Mouse (Mus musculus) heart, embryonic 12.5 days (tissue): ENCODE results near the gene Ano10. TPM values are rescaled to one million over a fixed set of nuclear protein-coding genes. Genes with fewer than 3 reads are reported as not detected.

Source experiments
- ATAC-seq: fragments of 200-750 bp; cut with Nextera tagmentation; 2 replicates; pipeline ENCODE4 v1.8.0; 2017; ENCODE audit warnings: moderate TSS enrichment, moderate library complexity; ENCODE audit not compliant: insufficient number of reproducible peaks, low FRiP score
- H3K27ac ChIP-seq: fragments of 300-500 bp; sonication (generic); 2 replicates; pipeline ENCODE4 v1.5.1; 2016; ENCODE audit warnings: mild to moderate bottlenecking, moderate library complexity; ENCODE audit not compliant: poor library complexity, severe bottlenecking
- H3K27me3 ChIP-seq: fragments of 300-500 bp; sonication (generic); replicated peaks from 2 replicates; pipeline ENCODE4 v1.6.1; 2016; ENCODE audit warnings: mild to moderate bottlenecking, moderate library complexity
- H3K36me3 ChIP-seq: fragments of 300-500 bp; sonication (generic); 2 replicates; pipeline ENCODE4 v1.6.1; 2016; ENCODE audit warnings: mild to moderate bottlenecking, moderate library complexity
- H3K4me1 ChIP-seq: fragments of 300-500 bp; sonication (generic); replicated peaks from 2 replicates; pipeline ENCODE4 v1.6.1; 2016; ENCODE audit warnings: mild to moderate bottlenecking
- H3K4me2 ChIP-seq: fragments of 300-500 bp; sonication (generic); 2 replicates; pipeline ENCODE4 v1.6.1; 2016; ENCODE audit warnings: mild to moderate bottlenecking, moderate library complexity
- H3K4me3 ChIP-seq: fragments of 300-500 bp; sonication (generic); 2 replicates; pipeline ENCODE4 v1.5.1; 2016; ENCODE audit warnings: mild to moderate bottlenecking
- H3K9ac ChIP-seq: fragments of 300-500 bp; sonication (generic); 2 replicates; pipeline ENCODE4 v1.6.1; 2016; ENCODE audit warnings: mild to moderate bottlenecking, moderate library complexity
- H3K9me3 ChIP-seq: fragments of 300-500 bp; sonication (generic); replicated peaks from 2 replicates; pipeline ENCODE4 v1.6.1; 2016; ENCODE audit warnings: mild to moderate bottlenecking, moderate library complexity
- WGBS: fragments of 180-500 bp; shearing (Covaris S2); methylation state at CpG from one replicate; pipeline ENCODE4 v1.1.7; 2016; 5-methylcytosine and 5-hydroxymethylcytosine counted together
- polyA plus RNA-seq: library from polyadenylated mRNA; unstranded; fragments of >200 nt; fragmentation: Nextera tagmentation; extraction: Ambion mirVana; gene quantifications from 2 replicates; pipeline ENCODE4 v1.2.1, GENCODE M21; 2016

Ano10 gene
- polyA plus RNA-seq, 1 experiment from 2014 or later: 34.7 TPM

DNA sequence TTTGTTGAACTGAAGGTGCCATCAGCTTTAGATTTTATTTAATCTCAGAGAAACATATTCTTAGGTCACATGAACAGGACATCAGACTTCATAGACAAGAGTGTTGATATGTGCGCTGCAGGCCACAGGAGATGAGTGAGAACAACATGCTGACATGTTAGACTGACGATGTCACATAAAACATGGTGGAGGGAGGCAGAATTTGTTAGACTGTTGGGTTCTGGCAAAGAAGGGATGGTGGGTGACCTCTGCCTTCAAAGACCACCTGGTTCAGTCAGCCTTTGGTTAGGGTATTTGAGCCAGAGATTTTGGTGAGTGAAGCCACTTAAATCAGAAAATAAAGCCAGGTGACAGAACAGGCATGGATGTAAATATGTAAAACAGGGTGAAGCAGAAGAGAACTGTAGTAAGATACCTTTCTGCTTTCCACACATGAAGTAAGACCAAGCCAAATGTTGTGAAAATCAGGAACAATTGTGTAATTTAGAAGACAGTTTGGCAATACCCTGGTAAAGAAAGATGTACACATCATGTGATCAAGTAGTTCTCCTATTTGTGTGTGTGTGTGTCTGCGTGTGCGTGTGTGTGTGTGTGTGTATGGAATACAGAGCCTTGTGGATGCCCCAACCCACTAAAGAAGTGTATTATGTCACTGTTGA is 155.7 kb downstream of the Ano10 start:
- ATAC-seq: no peak
- Histone ChIP-seq H3K27me3 (no peaks in the 10 kb centered on the region), H3K36me3 (peaks cover 30% of the 10 kb centered on the region), H3K27ac (no peak overlapping the region), H3K9me3 (no peaks in the 10 kb centered on the region), H3K4me2 (no peak overlapping the region), H3K4me1 (peaks cover 56% of the 10 kb centered on the region), H3K9ac (no peak overlapping the region), H3K4me3 (no peak overlapping the region)
- 91% methylated on average over 4 of the region's 4 CpGs for WGBS

DNA sequence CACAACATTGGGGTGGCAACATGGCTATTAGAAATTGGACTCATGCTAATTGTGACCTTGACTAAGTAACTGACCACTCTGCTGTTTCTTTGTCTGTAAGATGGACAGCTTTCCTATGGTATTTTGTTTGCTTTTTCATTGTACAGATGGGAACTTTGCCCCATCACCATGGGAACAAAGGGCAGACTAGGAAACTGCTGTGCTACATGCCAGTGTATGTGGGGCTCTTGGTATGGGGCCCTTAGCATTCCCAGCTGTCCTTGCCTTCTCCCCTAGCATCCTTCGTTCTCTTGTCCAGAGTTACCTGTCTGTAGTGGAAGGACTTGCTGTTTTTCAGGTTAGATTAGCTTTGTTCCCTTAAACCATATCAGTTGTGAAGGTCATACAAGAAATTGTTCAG is 156.3 kb downstream of the Ano10 start:
- Histone ChIP-seq H3K27me3 (no peaks in the 10 kb centered on the region), H3K4me1 (peaks cover 52% of the 10 kb centered on the region), H3K36me3 (peaks cover 32% of the 10 kb centered on the region), H3K9ac (no peak overlapping the region), H3K9me3 (no peaks in the 10 kb centered on the region), H3K27ac (no peak overlapping the region), H3K4me2 (no peak overlapping the region), H3K4me3 (no peak overlapping the region)
- no peak for ATAC-seq
- WGBS: 91% methylated on average over 1 of the region's 1 CpGs

DNA sequence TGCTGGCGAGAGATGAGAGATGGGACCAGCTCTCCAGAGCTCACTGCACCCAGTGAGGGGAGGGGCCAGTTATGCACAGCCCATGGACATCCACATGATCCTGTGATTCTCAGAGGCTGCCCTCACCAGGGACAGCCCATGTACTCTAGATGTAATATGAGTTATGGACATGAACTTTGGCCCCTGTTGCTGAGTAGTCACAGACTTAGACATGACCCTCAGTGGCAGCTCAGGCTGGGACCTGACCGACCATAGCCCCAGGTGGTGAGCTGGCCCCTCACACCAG is 158.4 kb downstream of the Ano10 start:
- H3K4me3 ChIP-seq: no peak overlapping the region
- H3K27ac ChIP-seq: no peak overlapping the region
- peaks cover 45% of the 10 kb centered on the region for H3K4me1 ChIP-seq
- WGBS: 63% methylated on average over 2 of the region's 2 CpGs
- H3K36me3 ChIP-seq: peaks cover 33% of the 10 kb centered on the region
- ATAC-seq: peak; percentile 36; the same call in 1 of the 2 replicates
- H3K4me2 ChIP-seq: no peak overlapping the region
- no peaks in the 10 kb centered on the region for H3K27me3 ChIP-seq
- no peak overlapping the region for H3K9ac ChIP-seq
- no peaks in the 10 kb centered on the region for H3K9me3 ChIP-seq

DNA sequence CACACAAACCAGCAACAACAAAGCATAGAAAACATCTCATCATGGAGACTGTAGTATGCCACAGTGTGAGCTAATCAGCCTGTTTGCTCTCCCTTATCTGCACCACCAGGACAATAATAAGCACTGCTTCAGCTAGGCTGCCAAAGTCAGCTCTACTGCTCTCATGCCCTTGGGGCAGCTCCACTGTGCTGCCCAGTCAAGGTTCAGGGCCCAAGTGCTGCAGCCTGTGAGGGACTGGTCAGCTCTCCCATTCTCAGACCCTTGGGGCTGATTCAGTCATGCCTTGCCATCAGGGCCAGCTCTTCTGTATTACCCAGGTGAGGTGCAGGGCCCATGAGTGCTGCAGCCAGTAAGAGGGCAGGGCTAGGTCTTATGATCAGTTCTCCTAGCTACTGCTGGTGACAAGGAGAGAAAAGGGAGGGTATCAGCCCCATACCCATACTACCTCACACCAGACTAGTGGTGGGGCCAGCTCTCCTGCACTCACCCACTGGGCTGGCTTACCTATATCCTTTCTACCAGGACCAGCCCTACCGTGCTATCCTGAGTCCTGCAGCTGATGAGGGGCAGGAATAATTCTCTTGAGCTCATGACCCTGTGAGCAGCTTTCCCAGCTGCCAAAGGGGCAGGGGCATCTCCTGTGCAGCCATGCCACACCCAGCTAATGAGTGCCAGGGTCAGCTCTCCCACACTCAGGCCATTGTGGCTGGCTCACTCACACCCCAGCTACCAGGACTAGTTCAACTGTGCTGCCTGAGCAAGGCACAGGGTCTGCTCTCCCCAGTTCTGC is 158.9 kb downstream of the Ano10 start:
- no peaks in the 10 kb centered on the region for H3K9me3 ChIP-seq
- no peak overlapping the region for H3K9ac ChIP-seq
- no peaks in the 10 kb centered on the region for H3K27me3 ChIP-seq
- WGBS: 73% methylated on average over 1 of the region's 1 CpGs
- peaks cover 46% of the 10 kb centered on the region for H3K4me1 ChIP-seq
- no peak overlapping the region for H3K27ac ChIP-seq
- no peak overlapping the region for H3K4me3 ChIP-seq
- H3K4me2 ChIP-seq: no peak overlapping the region
- H3K36me3 ChIP-seq: peaks cover 33% of the 10 kb centered on the region
- ATAC-seq: peak; percentile 37; the same call in 1 of the 2 replicates

DNA sequence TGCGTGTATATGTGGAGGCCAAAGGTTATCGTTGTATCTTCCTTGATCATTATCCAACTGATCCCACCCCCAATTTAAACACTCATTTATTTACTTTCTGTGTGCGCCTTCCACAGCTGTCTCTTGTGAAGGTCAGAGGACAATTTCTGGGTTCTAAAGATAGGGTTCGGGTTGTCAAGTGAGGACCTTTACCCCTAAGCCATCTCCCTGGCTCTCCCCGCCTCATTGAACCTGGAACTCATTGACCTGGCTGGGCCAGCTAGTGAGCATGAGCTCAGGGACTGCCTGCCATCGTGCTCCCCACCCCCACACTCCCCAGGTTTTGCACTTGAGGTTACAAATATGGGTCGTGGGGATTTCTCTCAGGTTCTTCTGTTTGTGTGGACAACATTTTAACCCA is 162.1 kb downstream of the Ano10 start:
- no peaks in the 10 kb centered on the region for H3K27me3 ChIP-seq
- no peak overlapping the region for H3K27ac ChIP-seq
- peaks cover 45% of the 10 kb centered on the region for H3K4me1 ChIP-seq
- ATAC-seq: no peak
- H3K4me2 ChIP-seq: no peak overlapping the region
- WGBS: 85% methylated on average over 7 of the region's 7 CpGs
- H3K9ac ChIP-seq: no peak overlapping the region
- H3K4me3 ChIP-seq: no peak overlapping the region
- no peaks in the 10 kb centered on the region for H3K9me3 ChIP-seq
- H3K36me3 ChIP-seq: peaks cover 26% of the 10 kb centered on the region

DNA sequence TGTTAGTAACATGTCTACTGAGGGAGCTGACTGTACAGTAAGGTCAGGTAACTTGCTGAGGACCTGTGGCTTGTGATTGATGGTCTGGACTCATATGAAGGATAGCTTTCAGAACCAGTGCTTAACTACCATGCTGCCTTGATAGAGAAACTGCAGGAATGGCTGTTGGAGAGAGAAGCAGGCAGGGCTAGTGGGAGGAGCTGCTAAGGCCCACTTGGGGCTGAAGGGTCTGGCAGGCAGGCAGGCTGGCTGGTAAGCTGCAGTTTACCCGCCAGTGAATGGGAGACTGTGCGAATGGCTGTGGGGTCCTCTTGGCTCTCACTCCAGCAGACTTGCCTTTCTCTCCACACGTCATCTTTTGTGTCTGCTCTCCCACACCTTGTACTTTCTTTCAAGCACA is 163.6 kb downstream of the Ano10 start:
- Histone ChIP-seq H3K9me3 (no peaks in the 10 kb centered on the region), H3K4me1 (peaks cover 42% of the 10 kb centered on the region), H3K4me3 (no peak overlapping the region), H3K27me3 (no peaks in the 10 kb centered on the region), H3K4me2 (no peak overlapping the region), H3K27ac (no peak overlapping the region), H3K9ac (no peak overlapping the region), H3K36me3 (peaks cover 19% of the 10 kb centered on the region; the same call in 1 of the 2 replicates)
- WGBS: 34% methylated on average over 3 of the region's 3 CpGs
- ATAC-seq: no peak

DNA sequence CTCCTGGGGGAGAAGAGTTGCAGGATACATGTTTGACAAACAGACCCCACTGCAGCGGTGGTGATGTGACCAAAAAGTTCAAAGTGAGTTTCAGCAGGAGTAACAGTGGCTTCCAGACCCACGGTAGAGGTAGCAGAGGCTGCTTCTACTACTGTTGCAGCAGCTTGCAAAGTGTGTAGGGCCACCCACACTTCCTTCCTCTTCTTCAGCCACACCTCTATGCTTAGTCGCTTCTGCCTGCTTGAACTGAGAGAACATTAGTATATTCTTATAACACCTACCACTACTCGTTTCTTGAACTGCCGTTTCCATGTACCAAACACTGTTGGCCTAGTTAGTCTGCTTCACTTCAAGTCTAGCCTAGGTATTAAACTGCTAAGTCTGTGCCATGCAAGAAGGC is 165.5 kb downstream of the Ano10 start:
- Histone ChIP-seq H3K4me2 (no peak overlapping the region), H3K27me3 (no peaks in the 10 kb centered on the region), H3K9ac (no peak overlapping the region), H3K27ac (no peak overlapping the region), H3K9me3 (no peaks in the 10 kb centered on the region), H3K4me1 (peaks cover 33% of the 10 kb centered on the region), H3K36me3 (0 out of 2 replicates have a peak, but pooled peaks cover 12% of the 10 kb centered on the region), H3K4me3 (no peak overlapping the region)
- 58% methylated on average over 5 of the region's 5 CpGs for WGBS
- ATAC-seq: no peak

DNA sequence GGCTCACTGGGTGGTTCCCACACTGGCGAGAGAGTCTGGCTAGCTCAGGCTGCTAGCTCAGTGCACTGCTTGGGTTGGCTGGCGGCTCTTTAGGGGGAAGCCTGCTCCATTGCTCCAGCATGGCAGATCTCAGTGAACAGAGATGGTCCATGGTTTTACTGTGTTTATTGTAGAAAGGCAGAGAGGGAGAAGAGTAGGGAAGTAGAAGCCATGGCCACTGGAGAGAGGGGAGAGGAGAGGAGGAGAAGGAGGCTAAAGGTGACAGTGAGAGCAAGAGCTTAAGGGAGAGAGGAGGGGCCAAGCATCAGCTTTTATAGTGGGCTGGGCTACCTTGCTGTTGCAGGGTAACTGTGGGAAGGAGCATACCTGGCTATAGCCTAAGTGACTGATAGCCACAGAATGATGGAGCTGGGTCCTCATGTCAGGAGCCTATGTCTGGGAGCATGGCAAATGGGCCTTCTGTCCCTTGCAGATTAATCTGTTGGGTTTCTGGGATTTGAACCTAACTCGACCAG is 166.9 kb downstream of the Ano10 start:
- no peak for ATAC-seq
- 0 out of 2 replicates have a peak, but pooled peaks cover 6% of the 10 kb centered on the region for H3K36me3 ChIP-seq
- 64% methylated on average over 3 of the region's 3 CpGs for whole genome bisulfite sequencing
- H3K4me1 ChIP-seq: peaks cover 41% of the 10 kb centered on the region
- no peak overlapping the region for H3K27ac ChIP-seq
- no peaks in the 10 kb centered on the region for H3K9me3 ChIP-seq
- H3K4me3 ChIP-seq: no peak overlapping the region
- H3K9ac ChIP-seq: no peak overlapping the region
- no peaks in the 10 kb centered on the region for H3K27me3 ChIP-seq
- no peak overlapping the region for H3K4me2 ChIP-seq

DNA sequence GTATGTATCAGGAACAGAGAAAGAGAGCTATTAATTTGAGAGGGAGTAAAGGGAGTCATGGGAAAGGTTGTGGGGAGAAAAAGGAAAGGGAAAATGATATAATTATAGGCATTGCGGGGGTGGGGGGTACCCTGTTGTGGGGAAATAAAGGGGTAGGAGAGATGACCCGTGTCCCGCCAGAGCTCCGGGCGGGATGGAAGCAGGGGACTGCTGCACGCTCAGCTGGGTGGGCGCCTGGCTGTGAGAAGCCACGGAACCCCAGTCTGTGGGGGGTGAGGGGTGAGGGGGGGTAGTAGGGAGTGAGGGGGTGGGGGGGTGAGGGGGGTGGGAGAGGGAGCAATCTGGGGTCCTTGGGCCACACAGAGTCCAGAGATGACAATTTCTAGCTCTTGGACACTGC is 167.4 kb downstream of the Ano10 start:
- no peaks in the 10 kb centered on the region for H3K9me3 ChIP-seq
- H3K4me2 ChIP-seq: no peak overlapping the region
- 81% methylated on average over 8 of the region's 8 CpGs for WGBS
- H3K27me3 ChIP-seq: no peaks in the 10 kb centered on the region
- no peak overlapping the region for H3K4me3 ChIP-seq
- H3K9ac ChIP-seq: no peak overlapping the region
- 0 out of 2 replicates have a peak, but pooled peaks cover under 1% of the 10 kb centered on the region for H3K36me3 ChIP-seq
- peaks cover 47% of the 10 kb centered on the region for H3K4me1 ChIP-seq
- H3K27ac ChIP-seq: no peak overlapping the region
- no peak for ATAC-seq
